Mouse (Mus musculus) T-cell, adult 2 months (primary cell): ENCODE results near the gene Slc3a1.
A peak's percentile ranks its signal among the peaks of the same experiment; 100 is the strongest.

Source experiments
- DNase-seq: peaks from one replicate; pipeline ENCODE4 v3.0.0; 2022; ENCODE audit warnings: low spot score

Slc3a1 gene

GRCm38 (mm10) chr17:85089621-85090020 is 61.4 kb downstream of the Slc3a1 start:
- no peak for DNase-seq

DNA sequence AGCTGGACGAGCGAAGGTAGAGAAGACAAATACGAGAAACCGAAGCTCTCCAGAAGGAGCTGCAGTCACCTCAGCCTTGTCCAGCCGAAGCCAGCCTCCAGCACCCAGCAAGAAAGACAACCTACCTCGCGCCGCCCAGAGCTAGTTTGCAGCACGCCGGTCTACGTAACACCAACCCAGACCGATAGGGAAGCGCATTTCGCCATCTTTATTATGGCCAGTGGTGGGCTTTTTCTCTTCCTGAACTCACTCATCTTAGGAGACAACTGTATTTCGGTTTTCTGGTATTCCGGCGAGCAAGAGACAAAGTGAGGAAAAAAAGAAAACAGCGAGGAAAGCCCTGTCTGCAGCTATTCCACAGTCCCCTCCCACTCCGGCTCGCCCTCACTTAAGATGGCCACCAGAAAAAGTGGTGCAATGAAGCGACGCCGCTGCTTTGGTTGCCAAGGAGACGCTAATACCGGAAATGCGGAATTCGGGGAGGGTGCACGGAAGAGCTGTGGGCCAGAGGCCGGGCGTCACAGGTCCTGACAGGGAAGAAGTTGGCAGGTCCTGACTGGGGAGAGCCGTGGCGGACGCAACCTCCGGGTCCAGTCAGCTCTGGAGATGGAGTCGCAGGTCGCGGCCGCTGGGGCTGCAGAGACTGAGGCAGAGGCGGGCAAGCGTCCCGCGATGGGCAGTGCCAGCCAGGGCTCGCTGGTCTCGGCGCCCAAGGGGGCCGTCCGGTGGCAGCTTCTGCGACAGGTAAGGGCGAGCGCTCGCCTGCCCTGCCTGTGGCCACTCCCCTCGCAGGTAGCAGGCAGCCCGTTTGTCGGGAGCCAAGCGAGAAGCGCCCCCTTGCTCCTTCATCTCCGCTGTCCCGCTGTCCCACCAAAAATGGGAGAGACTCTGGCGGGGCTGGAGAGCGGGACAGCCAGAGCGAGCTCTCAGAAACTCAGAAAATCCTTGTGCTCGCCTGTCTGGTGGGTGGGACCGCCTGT is 62.2 kb downstream of the Slc3a1 start, which contains the start of the genes Prepl and Camkmt:
Gene Prepl (minus strand): TSS at position 122 of the 980 bp plus-strand sequence.
Gene Camkmt (plus strand): TSS at position 433 of the 980 bp plus-strand sequence.
- DNase-seq, result peak; percentile 96

- no peak for DNase-seq
These were observed 63.6 kb downstream of the Slc3a1 start for GRCm38 (mm10) chr17:85091762-85092161.

DNA sequence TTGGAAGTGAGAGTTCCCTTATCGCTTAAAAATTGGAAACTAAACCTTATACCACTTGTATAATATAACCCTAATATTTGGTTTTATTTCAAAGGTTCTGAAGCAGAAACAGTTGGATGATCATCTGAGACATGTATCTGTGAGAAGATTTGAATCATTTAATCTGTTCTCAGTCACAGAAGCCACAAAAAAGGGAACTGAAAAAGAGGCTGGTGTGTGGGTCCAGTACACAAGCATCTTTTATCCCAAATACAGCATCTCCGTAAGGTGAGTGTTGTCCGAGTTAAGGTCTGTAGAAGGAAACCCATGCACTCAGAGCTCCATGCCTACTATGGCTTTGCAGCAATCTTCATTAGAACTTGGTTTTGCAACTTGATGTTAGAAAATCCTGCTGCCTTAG is 68.2 kb downstream of the Slc3a1 start:
- no peak for DNase-seq

DNA sequence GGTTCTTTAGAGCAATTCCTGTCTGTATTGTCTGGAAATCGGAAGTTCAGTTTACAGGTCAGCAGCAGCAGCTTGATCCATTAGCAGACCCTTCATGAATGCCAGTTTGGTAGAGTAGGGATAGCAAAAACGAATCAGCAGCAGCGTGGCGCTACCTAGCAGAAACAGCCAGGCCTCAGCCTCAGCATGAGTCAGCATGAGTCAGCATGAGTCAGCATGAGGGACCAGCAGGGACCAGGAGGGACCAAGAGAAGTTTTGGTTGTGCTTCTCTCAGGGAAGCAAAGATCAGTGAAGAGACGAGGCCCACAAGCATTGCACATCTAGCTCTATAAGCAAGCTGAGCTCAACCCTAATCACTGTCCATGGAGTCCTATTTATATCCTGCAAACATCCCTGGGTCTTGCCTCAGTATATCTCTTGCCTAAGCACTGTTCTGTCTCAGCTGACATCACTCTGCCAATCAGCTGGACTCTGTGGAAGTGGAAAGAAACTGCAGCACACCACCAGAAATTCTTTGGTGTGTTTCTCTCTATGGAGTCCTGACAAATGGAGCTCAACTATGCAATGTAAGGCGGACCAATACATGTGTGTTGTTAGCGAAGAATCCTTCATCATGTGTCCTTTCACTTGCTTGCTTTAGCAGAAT is 70.6 kb downstream of the Slc3a1 start:
- no peak for DNase-seq

GRCm38 (mm10) chr17:85100232-85100631 is 72.1 kb downstream of the Slc3a1 start:
- no peak for DNase-seq

- no peak for DNase-seq
These were observed 73.6 kb downstream of the Slc3a1 start for GRCm38 (mm10) chr17:85101751-85102150.

DNA sequence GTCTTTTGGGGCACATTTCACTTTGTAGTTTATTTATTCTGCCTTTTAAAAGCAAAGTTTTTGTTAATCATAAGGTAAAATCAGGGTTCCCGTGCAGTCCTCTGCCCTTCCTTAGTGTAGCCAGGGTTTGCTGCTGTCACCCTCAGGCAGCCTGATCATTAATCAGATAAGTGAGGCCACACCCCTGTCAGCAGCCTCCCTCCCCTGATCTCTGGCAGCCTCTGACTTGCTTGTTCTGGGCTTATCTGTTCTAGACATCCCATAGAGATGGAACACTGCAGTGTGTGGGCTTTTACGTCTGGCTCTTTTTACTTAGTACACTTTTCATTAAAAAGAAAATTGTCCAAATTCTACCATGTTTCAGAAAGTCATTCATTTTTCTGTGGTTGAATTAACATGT is 75.1 kb downstream of the Slc3a1 start:
- DNase-seq, result no peak

DNA sequence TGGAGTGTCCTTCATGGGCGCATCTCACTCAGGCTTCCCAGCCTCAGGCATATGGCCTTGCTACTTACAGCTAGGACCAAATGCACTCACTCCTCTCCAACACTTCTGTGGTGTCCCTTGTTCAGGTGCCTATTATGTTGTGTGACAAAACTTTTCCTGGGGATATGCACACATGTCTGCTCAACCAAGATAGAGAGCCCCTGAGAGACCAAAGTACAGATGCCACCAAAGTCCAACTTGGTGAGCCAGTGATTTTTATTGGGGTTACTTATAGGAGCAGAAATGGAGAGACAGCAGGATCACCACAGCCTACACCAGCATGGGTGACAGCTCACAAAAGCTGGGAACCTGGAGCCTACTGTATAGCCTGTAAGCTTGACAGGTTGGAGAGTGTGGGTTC is 82.5 kb downstream of the Slc3a1 start:
- no peak for DNase-seq

DNA sequence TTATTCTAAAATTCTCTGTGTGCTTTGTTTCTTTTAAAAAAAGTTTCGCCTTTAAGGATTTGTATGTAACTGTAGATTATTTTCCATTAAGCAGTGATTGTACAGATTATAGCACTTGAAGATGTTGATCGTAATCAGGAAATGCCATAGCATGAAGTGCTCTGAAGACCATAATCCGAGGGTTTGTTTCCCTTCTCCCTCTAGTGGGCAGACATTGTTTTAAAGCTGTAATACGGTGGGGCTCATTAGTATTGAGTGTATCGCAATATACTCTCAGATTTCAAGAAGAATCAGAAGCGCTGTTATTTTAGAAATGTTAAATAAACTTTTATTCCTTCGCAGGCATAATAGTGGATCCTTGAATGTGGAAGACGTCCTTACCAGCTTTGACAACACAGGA is 85.3 kb downstream of the Slc3a1 start:
- no peak for DNase-seq
